Mouse (Mus musculus) neural tube, embryonic 15.5 days (tissue): ENCODE data around the gene Mrpl55. TPM values are rescaled to one million over a fixed set of nuclear protein-coding genes. Genes with fewer than 3 reads are reported as not detected.
A peak's percentile ranks its signal among the peaks of the same experiment; 100 is the strongest.

ENCODE experiments used
- ATAC-seq: fragments of 200-750 bp; cut with Nextera tagmentation; 2 replicates; pipeline ENCODE4 v1.8.0; 2017; ENCODE audit warnings: mild to moderate bottlenecking, moderate TSS enrichment, moderate library complexity; ENCODE audit not compliant: low FRiP score
- H3K27ac ChIP-seq: fragments of 300-500 bp; sonication (generic); replicated peaks from 2 replicates; pipeline ENCODE4 v1.5.1; 2015; ENCODE audit warnings: mild to moderate bottlenecking, inconsistent platforms
- H3K27me3 ChIP-seq: fragments of 300-500 bp; sonication (generic); replicated peaks from 2 replicates; pipeline ENCODE4 v1.6.1; 2015; ENCODE audit warnings: inconsistent platforms
- H3K36me3 ChIP-seq: fragments of 300-500 bp; sonication (generic); 2 replicates; pipeline ENCODE4 v1.6.1; 2015; ENCODE audit warnings: inconsistent platforms
- H3K4me1 ChIP-seq: fragments of 300-500 bp; sonication (generic); 2 replicates; pipeline ENCODE4 v1.6.1; 2015; ENCODE audit warnings: inconsistent platforms
- H3K4me2 ChIP-seq: fragments of 300-500 bp; sonication (generic); 2 replicates; pipeline ENCODE4 v1.6.1; 2015; ENCODE audit warnings: inconsistent platforms, mild to moderate bottlenecking, moderate library complexity
- H3K4me3 ChIP-seq: fragments of 300-500 bp; sonication (generic); replicated peaks from 2 replicates; pipeline ENCODE4 v1.5.1; 2015; ENCODE audit warnings: mild to moderate bottlenecking, inconsistent platforms
- H3K9ac ChIP-seq: fragments of 300-500 bp; sonication (generic); replicated peaks from 2 replicates; pipeline ENCODE4 v1.6.1; 2015; ENCODE audit warnings: mild to moderate bottlenecking, inconsistent platforms
- H3K9me3 ChIP-seq: fragments of 300-500 bp; sonication (generic); replicated peaks from 2 replicates; pipeline ENCODE4 v1.6.1; 2016; ENCODE audit warnings: inconsistent platforms
- WGBS: fragments of 180-500 bp; shearing (Covaris S2); methylation state at CpG from one replicate; pipeline ENCODE4 v1.1.7; 2015; ENCODE audit warnings: mixed read lengths; 5-methylcytosine and 5-hydroxymethylcytosine counted together
- polyA plus RNA-seq: library from polyadenylated mRNA; unstranded; fragments of >200 nt; fragmentation: Nextera tagmentation; extraction: Ambion mirVana; gene quantifications from 2 replicates; pipeline ENCODE4 v1.2.1, GENCODE M21; 2015

The Mrpl55 gene
- 99.3 and 103 TPM in 2 replicates for polyA plus RNA-seq

- H3K27ac ChIP-seq, result peak within 1 kb of the TSS; percentile 70
Observed at GRCm38 (mm10) chr11:59202081-59202995, at the start of gene Mrpl55. Mrpl55 (plus strand) TSS chr11:59202486.

GRCm38 (mm10) chr11:59154220-59154619 is 48.1 kb upstream of the Mrpl55 start:
- Histone ChIP-seq H3K27me3 (no peaks in the 10 kb centered on the region), H3K9me3 (no peaks in the 10 kb centered on the region), H3K9ac (no peak overlapping the region), H3K36me3 (peaks cover 25% of the 10 kb centered on the region; the same call in 1 of the 2 replicates), H3K4me1 (no peaks in the 10 kb centered on the region), H3K4me3 (no peak overlapping the region), H3K27ac (no peak overlapping the region), H3K4me2 (no peak overlapping the region)
- WGBS, result 92% methylated on average over 7 of the region's 7 CpGs
- ATAC-seq, result no peak

More at GRCm38 (mm10) chr11:59202081-59202995, at the start of gene Mrpl55:
- peaks cover 19% of the 10 kb centered on the region for H3K4me1 ChIP-seq
- H3K9ac ChIP-seq, result peak within 1 kb of the TSS; percentile 80
- H3K36me3 ChIP-seq, result peaks cover 29% of the 10 kb centered on the region
- H3K27me3 ChIP-seq, result no peaks in the 10 kb centered on the region
- no peaks in the 10 kb centered on the region for H3K9me3 ChIP-seq
- H3K4me3 ChIP-seq, result peak within 1 kb of the TSS; percentile 74
- H3K4me2 ChIP-seq, result peak within 1 kb of the TSS; percentile 91
- peak; percentile 91 for ATAC-seq
- under 1% methylated on average over 63 of the region's 63 CpGs for WGBS

- no peak overlapping the region for H3K4me3 ChIP-seq
- peaks cover 25% of the 10 kb centered on the region; the same call in 1 of the 2 replicates for H3K36me3 ChIP-seq
- no peaks in the 10 kb centered on the region for H3K4me1 ChIP-seq
- no peak for ATAC-seq
- no peak overlapping the region for H3K9ac ChIP-seq
- H3K27me3 ChIP-seq, result no peaks in the 10 kb centered on the region
- 89% methylated on average over 5 of the region's 5 CpGs for WGBS
- H3K9me3 ChIP-seq, result no peaks in the 10 kb centered on the region
- no peak overlapping the region for H3K27ac ChIP-seq
- no peak overlapping the region for H3K4me2 ChIP-seq
Observed at GRCm38 (mm10) chr11:59155900-59156299, 46.4 kb upstream of the Mrpl55 start.

GRCm38 (mm10) chr11:59159099-59159498 is 43.2 kb upstream of the Mrpl55 start:
- H3K9ac ChIP-seq, result no peak overlapping the region
- peaks cover 16% of the 10 kb centered on the region for H3K4me1 ChIP-seq
- H3K36me3 ChIP-seq, result peaks cover 25% of the 10 kb centered on the region; the same call in 1 of the 2 replicates
- H3K9me3 ChIP-seq, result no peaks in the 10 kb centered on the region
- no peak overlapping the region for H3K4me2 ChIP-seq
- WGBS, result 94% methylated on average over 13 of the region's 13 CpGs
- no peak for ATAC-seq
- H3K27me3 ChIP-seq, result no peaks in the 10 kb centered on the region
- no peak overlapping the region for H3K27ac ChIP-seq
- H3K4me3 ChIP-seq, result no peak overlapping the region

GRCm38 (mm10) chr11:59159558-59159957 is 42.7 kb upstream of the Mrpl55 start:
- Histone ChIP-seq H3K9ac (0 out of 2 replicates have a peak overlapping the region, but pooled peaks have one; percentile 7), H3K4me2 (no peak overlapping the region), H3K4me3 (no peak overlapping the region), H3K4me1 (peaks cover 20% of the 10 kb centered on the region), H3K27me3 (no peaks in the 10 kb centered on the region), H3K27ac (no peak overlapping the region), H3K9me3 (no peaks in the 10 kb centered on the region), H3K36me3 (peaks cover 25% of the 10 kb centered on the region; the same call in 1 of the 2 replicates)
- ATAC-seq, result no peak
- 92% methylated on average over 4 of the region's 4 CpGs for WGBS

GRCm38 (mm10) chr11:59161398-59161797 is 40.9 kb upstream of the Mrpl55 start:
- WGBS, result 81% methylated on average over 5 of the region's 5 CpGs
- no peak overlapping the region for H3K4me3 ChIP-seq
- no peak overlapping the region for H3K9ac ChIP-seq
- ATAC-seq, result no peak
- peaks cover 18% of the 10 kb centered on the region; the same call in 1 of the 2 replicates for H3K36me3 ChIP-seq
- H3K27me3 ChIP-seq, result no peaks in the 10 kb centered on the region
- H3K9me3 ChIP-seq, result no peaks in the 10 kb centered on the region
- H3K4me2 ChIP-seq, result no peak overlapping the region
- H3K27ac ChIP-seq, result no peak overlapping the region
- peaks cover 20% of the 10 kb centered on the region for H3K4me1 ChIP-seq

GRCm38 (mm10) chr11:59162443-59163254 is 39.6 kb upstream of the Mrpl55 start:
- H3K9ac ChIP-seq, result peak overlapping the region; percentile 48
- H3K9me3 ChIP-seq, result no peaks in the 10 kb centered on the region
- peak; percentile 32 for ATAC-seq
- H3K4me3 ChIP-seq, result peak overlapping the region; percentile 67
- peaks cover 12% of the 10 kb centered on the region; the same call in 1 of the 2 replicates for H3K36me3 ChIP-seq
- 65% methylated on average over 9 of the region's 9 CpGs for WGBS
- H3K27me3 ChIP-seq, result no peaks in the 10 kb centered on the region
- H3K27ac ChIP-seq, result peak overlapping the region; percentile 99
- H3K4me2 ChIP-seq, result peak overlapping the region; percentile 69
- H3K4me1 ChIP-seq, result peaks cover 20% of the 10 kb centered on the region

GRCm38 (mm10) chr11:59163255-59164236 is 38.7 kb upstream of the Mrpl55 start, which contains the start of gene Iba57:
Iba57 (minus strand) TSS chr11:59163739.
- peak within 1 kb of the TSS; percentile 69 for H3K4me2 ChIP-seq
- H3K9ac ChIP-seq, result peak within 1 kb of the TSS; percentile 81
- peak within 1 kb of the TSS; percentile 67 for H3K4me3 ChIP-seq
- no peaks in the 10 kb centered on the region for H3K27me3 ChIP-seq
- 3% methylated on average over 65 of the region's 68 CpGs for WGBS
- peak; percentile 98 for ATAC-seq
- peaks cover 4% of the 10 kb centered on the region; the same call in 1 of the 2 replicates for H3K36me3 ChIP-seq
- H3K9me3 ChIP-seq, result no peaks in the 10 kb centered on the region
- H3K27ac ChIP-seq, result peak within 1 kb of the TSS; percentile 99
- peaks cover 20% of the 10 kb centered on the region for H3K4me1 ChIP-seq

GRCm38 (mm10) chr11:59164384-59164783 is 37.9 kb upstream of the Mrpl55 start:
- no peak for ATAC-seq
- peak overlapping the region; percentile 69 for H3K4me2 ChIP-seq
- WGBS, result 83% methylated on average over 9 of the region's 9 CpGs

GRCm38 (mm10) chr11:59165616-59166241 is 36.6 kb upstream of the Mrpl55 start:
- 40% methylated on average over 1 of the region's 2 CpGs for WGBS
- H3K4me3 ChIP-seq, result no peak overlapping the region
- no peaks in the 10 kb centered on the region for H3K9me3 ChIP-seq
- no peaks in the 10 kb centered on the region for H3K36me3 ChIP-seq
- no peaks in the 10 kb centered on the region for H3K27me3 ChIP-seq
- ATAC-seq, result no peak
- no peak overlapping the region for H3K9ac ChIP-seq
- H3K4me1 ChIP-seq, result peaks cover 20% of the 10 kb centered on the region
- H3K4me2 ChIP-seq, result no peak overlapping the region
- H3K27ac ChIP-seq, result peak overlapping the region; percentile 51; the same call in 1 of the 2 replicates

More at GRCm38 (mm10) chr11:59164384-59164783, 37.9 kb upstream of the Mrpl55 start:
- Histone ChIP-seq H3K27ac (peak overlapping the region; percentile 99), H3K9me3 (no peaks in the 10 kb centered on the region), H3K9ac (no peak overlapping the region), H3K36me3 (no peaks in the 10 kb centered on the region), H3K4me1 (peaks cover 20% of the 10 kb centered on the region), H3K4me3 (peak overlapping the region; percentile 67; the same call in 1 of the 2 replicates), H3K27me3 (no peaks in the 10 kb centered on the region)
